Mouse (Mus musculus) liver (tissue): ENCODE data around the gene 4930432M17Rik.
A peak's percentile ranks its signal among the peaks of the same experiment; 100 is the strongest.

Experiments used
- DNase-seq: peaks from one replicate; pipeline ENCODE4 v3.0.0-alpha.2; 2020; ENCODE audit warnings: mixed read lengths

The 4930432M17Rik gene

GRCm38 (mm10) chr3:121712222-121712621, 41.7 kb downstream of the 4930432M17Rik start:
- no peak for DNase-seq

- no peak for DNase-seq
Observed at GRCm38 (mm10) chr3:121713151-121713701, 42.7 kb downstream of the 4930432M17Rik start.

DNA sequence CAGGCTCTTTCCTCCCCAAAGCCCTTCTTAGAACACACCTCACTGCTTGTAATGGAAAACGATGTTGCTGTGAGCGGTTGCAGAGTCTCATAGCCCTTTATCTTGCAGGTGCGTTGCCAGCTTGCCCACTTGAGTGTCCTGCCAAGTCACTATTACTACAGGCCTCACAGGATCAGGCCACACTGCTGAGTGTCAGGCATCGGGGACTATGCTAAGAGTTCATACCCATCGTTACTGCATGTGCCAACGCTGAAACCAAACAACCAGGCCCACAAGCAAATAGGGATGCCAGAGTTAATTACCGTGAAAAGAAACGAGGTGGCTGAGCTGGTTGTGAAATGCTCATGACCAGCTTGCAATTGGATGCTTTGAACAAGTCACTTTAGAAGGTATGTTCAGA, 43.3 kb downstream of the 4930432M17Rik start:
- DNase-seq, result no peak

- DNase-seq, result no peak
Observed at GRCm38 (mm10) chr3:121714461-121714860, 43.9 kb downstream of the 4930432M17Rik start.

DNA sequence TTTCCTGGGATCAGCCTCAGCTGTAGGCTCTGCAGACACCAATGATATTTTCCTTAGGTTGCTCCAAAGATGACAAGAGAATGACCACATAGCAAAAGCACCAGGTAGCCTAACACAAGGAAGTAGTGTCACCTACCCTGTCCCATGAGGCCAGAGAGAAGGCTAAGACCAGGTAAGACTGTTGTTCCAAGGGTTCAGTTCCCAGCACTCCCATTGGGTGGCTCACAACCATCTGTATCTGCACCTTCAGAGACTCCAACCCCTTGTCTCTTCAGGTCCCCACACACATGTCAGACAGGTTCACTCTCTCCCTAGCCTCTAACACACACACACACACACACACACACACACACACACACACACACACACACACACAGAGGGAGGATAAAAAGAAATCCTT, 44.8 kb downstream of the 4930432M17Rik start:
- no peak for DNase-seq

- no peak for DNase-seq
Observed at GRCm38 (mm10) chr3:121715741-121716459, 45.3 kb downstream of the 4930432M17Rik start.

DNA sequence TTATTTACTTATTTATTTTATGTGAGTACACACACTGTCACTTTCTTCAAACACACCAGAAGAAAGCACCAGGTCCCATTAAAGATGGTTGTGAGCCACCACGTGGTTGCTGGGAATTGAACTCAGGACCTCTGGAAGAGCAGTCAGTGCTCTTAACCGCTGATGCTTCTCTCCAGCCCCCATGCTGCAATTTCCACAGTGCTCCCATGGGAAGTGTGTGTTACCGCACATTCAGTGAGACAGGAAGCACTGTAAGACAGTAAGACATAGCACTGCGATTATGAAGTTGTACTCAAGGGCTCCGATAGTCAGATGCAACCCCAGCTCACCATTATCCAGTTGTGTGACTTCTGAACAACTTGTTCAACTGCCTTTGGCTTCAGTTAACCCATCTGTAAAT, 45.9 kb downstream of the 4930432M17Rik start:
- DNase-seq, result no peak

GRCm38 (mm10) chr3:121718679-121719078, 48.1 kb downstream of the 4930432M17Rik start:
- no peak for DNase-seq

GRCm38 (mm10) chr3:121719701-121720100, 49.1 kb downstream of the 4930432M17Rik start:
- DNase-seq, result no peak

DNA sequence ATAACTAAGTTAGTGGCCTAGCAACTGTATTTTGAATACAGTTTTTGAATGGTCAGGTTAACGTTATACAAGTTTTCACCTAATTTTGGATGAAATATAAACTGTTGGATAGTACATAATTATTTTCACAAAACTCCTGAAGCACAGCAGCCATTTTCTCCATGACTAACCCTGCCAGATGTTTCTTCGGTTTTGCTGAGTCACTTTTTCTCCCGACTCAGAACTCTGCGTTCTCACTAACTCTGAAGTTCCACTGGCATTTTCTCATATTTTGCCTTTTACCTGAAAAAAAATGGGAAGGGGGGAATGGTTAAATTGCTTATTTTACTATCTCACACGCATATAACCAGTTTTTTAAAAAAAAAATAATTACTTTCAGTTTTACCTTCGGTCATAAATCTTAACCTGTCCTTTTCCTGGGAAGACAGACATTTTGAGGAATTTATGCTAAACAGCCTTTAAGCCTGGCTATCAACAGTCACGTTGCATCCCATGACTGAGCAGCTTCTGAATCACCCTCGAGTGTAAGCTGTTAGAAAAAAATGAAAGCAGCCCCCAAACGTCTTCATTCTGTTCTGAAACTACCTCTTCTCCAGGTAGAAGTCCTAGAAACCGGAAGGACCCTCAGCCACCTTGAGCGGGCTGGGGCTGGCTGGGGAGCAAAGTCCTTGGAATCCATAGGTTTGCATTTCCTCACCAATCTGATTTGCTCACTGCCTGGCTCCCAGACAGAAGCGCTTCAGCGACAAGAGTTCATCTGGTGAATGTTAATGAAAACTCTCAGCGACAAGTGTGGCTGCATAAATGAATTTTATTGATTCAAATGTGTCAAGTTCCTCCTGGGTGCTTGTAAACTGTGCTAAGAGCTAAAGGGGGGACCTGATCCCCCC, 50.5 kb downstream of the 4930432M17Rik start:
- DNase-seq, result no peak

GRCm38 (mm10) chr3:121721691-121722070, 51.1 kb downstream of the 4930432M17Rik start:
- DNase-seq, result no peak

GRCm38 (mm10) chr3:121722971-121723844, 52.6 kb downstream of the 4930432M17Rik start, which contains the start of gene F3:
Gene F3, plus strand, starts transcription at chr3:121723537.
- peak; percentile 69 for DNase-seq

- no peak for DNase-seq
Observed at GRCm38 (mm10) chr3:121723968-121724524, 53.5 kb downstream of the 4930432M17Rik start.

GRCm38 (mm10) chr3:121724553-121724952, 54.0 kb downstream of the 4930432M17Rik start:
- no peak for DNase-seq

DNA sequence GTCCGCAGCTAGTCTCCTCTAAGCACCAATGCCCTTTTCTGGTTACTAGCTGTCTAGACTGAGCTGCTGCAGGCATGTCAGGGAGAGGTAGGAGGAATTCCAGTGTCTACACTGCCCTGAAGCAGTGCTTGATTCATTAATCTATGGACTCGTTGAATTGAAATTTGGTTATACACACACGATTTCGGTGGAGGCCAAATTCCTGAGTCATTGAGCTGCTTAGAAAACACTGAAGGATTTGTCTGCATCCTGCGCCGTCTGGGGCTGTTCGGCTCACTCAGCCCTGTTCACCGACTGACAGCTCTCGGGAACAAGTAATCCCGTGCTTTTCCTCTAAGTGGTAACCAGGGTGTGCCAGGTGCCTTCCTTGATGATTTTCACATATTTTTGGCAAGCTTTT, 55.1 kb downstream of the 4930432M17Rik start:
- DNase-seq, result no peak

DNA sequence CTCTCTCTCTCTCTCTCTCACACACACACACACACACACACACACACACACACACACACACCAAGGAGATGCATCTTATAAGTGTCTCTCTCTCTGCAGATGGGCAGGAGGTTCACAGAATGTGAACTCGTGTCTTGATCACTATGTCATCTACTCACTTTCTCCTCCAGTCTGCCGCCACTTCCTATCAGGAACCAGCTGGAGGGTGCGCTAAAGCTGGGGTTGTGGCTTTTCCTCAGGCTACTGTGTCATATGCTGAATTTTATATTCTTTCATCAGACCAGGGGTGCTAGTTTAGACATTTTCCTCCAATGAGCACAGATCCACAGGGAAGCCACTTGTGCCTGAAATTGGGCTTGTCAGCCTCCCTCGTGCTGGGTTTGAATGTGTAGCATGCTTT, 59.1 kb downstream of the 4930432M17Rik start:
- no peak for DNase-seq
